Mouse (Mus musculus) embryo, embryonic 9.5 days (tissue): ENCODE results near the gene Bak1.

Source experiments
- DNase-seq: peaks from one replicate; pipeline ENCODE4 v3.0.0-alpha.2; 2017; ENCODE audit errors: extremely low spot score

Gene Bak1

DNA sequence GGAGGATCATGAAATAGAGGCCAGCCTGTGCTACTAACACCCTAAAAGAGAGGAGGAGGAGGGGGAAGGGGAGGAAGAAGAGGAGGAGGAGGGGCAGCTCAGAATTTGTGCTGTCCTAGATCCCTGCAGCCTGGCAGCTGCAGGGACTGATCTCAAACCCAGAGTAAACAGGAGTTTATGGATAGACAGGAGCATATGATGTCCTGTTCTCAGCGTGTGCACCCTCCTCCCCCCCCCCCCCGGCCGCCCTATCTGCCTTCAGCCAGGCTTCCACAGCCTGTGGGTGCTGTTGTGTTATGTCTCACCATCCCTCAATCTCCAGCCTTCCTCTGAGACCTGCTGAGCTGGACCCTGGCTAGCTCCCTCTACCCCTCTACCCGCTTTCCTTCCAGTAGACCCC, at the start of gene Bak1:
Bak1 (minus strand) TSS at position 101 of the 400 bp plus-strand sequence.
- no peak for DNase-seq

DNA sequence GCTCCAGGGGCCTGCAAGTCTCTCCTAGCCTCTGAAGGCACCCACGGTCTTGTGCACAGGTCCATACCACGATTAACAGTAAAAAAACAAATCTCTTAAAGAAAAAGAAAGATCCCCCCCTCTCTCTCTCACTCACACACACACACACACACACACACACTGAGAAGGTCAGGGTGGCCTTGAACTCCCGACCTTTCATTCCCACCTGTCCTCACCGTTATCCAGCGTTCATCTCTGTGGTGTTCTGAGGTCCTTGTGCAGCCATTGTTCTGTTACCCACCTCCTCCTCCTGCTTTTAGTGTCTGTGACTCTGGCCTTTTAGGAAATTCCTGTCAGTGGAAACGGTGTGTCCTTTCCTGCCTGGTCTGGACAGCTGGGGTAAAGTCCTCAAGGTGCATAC, 49.7 kb upstream of the Bak1 start:
- DNase-seq = no peak

DNA sequence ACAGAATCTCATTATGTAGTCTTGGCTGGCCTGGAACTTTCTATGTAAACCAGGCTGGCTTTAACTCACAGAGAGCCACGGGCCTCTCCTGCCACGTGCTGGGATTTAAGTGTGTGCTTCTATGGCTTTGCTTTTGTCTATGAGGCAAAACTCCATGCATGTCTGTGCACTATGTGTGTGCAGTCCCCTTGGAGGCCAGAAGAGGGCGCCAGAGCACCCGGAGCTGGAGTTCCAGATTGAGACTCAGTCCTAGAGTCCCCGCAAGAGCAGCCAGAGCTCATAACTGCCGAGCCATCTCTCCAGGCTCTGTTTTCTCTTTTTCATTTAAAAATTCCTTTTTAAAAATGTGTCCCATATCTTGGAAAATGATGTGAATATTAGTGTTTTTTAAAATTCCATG, 49.1 kb upstream of the Bak1 start:
- DNase-seq = no peak

DNA sequence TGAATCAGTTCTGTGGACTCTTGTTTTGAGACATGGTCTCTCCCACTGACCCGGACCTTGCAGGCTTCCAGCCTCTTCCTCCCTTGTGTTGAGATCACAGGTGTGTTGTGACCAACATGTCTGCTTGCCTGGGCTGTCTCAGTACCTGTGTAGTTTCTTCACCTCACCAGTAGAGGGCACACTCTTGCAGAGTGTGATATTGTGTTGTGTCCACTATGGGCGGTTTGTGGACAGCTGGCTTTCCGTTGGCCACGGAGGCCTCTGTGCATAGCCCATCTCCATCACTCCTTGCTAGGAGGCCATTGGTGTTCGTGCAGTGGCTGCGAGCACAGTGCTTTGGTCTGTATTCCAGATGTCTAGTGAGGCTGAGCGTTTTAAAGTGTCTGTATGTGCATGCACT, 48.3 kb upstream of the Bak1 start:
- DNase-seq = no peak

DNA sequence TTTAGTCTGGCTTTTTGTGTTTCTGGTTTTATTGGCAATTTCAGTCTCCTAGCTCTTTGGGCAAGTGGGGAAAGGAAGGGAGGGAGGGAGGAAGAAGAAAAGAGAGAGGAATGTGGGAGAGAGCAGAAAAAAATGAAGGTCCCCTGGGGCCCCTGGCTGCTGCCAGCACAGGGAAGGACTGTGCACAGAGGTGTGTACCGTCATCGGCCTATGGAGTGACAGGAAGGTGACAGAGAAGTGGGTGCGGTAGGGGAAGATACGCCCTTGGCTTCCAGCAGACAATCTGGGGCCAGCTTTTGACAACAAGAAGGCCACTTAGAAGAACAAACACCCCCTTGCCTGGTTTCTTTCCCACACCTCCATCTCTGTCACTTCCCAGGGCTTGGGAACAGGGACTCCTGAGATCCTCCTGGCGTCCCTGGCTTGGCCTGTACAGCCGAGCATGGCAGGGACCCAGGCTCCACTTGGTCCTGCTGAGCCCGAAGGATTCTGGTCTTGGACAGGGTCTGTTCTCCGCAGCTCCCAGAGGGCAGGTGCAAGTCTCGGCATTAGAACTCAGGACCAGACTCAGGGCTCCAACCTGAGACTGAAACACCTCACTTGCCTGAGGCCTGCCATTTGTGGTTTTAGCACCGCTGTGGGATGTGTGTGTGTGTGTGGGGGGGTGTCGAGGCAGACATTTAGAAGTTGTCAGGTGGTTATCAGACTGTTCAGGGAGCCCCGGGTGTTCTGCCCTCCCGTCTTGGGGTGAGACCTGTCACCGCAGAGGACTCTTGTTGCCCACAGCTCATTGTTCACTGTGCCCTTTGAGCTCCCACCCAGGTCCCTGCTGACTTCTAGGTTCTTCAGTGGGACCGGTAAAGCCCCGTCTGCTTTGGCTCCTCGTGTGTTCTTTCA, 46.3 kb upstream of the Bak1 start:
- no peak for DNase-seq

DNA sequence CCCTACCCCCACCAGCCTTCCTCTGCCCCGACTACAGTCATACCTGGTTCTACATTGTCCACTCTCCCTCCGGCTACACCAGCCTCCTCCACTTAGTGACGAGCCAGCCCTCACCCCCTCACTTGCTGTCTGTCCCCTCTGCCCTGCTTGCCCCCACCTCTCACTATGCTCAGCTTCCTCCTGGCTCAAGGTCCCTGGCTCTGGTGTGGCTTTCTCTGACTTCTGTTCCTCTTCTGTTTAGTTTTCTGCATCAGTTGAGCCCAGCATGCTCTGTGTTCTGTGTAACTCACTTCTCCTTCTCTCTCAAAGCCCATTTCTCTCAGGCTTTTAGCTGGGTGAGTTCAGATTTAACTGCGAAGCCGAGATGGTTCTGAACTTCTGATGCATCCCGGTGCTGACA, 45.4 kb upstream of the Bak1 start:
- no peak for DNase-seq

DNA sequence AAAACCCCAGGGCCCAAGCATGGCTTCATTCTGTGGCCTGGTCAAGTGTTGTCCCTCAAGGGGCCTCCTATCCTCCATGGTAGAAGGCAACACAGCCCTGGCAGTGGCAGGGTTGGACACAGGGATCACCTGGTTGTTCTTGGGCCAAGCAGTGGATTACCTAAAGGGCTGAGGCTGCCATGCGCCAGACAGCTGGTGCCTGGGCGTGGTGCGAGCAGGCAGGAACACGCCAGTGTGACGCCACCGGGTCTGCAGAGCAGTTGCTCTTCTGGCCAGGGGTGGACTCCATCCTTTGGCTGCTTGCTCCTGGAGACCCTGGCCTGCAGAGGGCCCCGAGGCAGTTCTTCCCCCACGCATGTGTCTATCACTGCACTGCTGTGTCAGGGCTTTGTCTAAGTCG, 45.0 kb upstream of the Bak1 start:
- no peak for DNase-seq

DNA sequence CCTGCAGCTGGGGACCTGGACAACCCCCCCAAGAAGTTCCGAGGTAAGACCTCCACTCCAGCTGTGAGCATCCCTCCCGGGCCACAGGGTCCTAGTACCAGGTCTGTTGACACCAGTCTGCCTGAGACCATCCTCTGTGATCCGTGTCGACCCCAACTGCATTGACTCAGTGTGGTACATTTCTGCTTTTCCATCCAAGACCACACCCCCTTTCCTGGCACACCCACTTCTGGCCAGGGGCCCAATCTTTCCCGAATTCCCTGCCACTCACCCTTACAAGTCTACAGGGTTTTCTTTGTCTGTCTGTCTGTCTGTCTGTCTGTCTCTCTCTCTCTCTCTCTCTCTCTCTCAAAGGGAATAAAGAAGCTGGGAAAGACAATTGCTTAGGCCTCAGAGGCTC, 44.3 kb upstream of the Bak1 start:
- no peak for DNase-seq

DNA sequence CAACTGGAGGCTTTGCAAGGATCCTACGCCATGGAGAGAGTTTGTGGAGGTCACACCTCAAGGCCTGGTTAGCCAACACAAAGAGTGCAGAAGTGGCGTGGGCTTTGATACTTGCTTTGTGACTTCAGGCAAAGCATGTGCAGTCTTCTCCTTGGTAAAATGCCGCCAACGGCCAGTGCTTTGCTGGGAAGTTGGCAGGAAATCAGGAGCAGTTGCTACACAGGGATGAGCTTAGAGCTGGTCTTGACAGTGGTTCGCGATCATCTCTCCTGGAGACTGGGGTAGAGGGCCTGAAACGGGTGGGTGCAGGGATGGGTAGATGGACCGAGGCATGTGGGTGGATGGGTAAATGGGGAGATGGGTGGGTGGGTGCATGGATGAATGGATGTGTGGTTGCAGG, 43.6 kb upstream of the Bak1 start:
- no peak for DNase-seq

DNA sequence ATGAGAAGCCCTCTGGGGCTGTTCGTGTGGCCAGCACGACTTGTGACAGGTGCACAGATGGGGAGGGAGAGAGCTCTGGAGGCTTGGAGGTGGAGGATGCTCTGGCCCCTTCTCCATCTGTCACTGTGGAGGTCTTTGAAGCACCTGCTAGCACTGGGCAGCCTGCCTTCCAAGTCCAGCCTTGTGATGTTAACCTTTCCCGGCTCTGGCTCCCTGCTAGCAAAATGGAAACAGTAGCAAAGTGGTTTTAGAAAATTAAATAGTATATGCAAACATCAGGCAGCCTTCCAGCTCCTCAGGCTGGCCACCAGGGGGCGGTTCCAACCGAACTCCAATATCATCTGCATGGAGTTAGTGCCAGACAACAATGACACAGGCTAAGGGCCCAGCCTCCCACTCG, 42.8 kb upstream of the Bak1 start:
- no peak for DNase-seq

DNA sequence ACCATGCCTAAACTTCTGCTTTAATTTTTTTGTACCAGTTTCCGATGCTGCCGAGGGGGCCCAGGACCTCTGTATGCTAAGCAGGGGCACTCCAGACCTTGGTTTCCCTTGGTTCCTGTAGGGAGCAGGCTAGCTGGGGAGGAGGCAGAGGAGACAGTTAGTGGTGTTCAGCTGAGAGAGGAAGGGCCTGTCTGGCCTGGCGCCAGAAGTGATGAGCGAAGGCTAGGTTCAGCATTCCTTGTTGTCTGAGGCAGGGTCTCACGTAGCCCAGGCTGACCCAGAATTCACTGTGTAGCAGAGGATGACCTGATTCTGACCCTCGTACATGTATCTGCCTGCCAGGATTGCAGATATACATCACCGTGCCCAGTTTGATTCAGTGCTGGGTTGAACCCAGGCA, 42.1 kb upstream of the Bak1 start:
- DNase-seq = no peak

DNA sequence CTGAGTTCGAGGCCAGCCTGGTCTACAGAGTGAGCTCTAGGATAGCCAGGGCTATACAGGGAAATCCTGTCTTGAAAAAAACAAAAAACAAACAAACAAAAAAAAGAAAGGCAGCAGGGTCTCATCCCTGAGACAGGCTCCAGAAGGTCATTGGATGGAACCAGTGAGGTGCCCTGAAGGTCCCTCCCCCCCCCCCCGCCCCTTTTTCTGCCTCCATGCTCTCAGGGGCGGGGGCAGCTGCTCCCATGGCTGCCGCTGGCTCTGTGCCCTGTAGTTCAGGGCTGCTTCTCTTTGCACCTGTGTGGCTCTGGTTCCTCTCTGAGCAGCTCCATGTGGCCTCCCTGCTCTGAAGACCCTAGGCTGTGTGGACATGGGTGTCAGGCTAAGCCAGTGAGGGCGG, 40.3 kb upstream of the Bak1 start:
- no peak for DNase-seq

DNA sequence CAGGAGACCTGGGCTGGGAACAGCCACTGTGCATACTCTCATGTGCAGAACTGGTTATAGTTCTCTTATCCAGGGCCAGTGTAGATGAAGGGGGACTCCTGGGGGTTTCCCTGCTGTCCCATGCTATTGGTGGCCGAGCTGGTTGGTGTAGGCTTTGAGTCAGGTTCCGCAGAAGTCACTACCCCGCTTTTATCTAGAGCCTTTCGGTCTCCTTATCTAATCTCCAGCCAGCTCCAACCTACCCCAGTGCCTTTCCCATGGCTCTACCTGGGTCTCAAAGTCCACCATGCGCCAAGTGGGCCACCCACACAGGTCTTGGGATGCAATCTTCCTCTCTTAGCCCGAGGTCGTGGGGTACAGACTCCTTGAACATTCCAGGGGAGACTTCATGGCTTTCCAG, 37.3 kb upstream of the Bak1 start:
- DNase-seq = no peak

DNA sequence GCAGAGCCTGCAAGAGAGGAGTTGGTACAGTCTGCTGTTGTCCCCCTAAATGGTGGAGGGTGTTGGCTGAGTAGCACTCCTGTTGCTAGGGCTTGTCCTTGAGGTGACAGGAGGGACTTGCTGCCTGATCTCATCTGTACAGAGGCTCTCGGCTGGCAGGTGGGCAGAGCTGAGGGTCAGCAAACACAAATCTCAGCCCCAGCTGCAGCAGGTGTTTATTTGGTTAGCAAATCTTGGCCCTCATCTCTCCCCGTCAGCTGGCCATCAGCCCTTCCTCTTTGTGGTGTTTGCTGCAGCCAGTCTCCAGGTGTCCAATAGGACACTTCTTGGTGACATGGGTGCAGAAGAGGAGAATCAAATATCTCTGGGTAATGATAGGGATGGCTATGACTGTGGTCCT, 35.4 kb upstream of the Bak1 start:
- DNase-seq = no peak

DNA sequence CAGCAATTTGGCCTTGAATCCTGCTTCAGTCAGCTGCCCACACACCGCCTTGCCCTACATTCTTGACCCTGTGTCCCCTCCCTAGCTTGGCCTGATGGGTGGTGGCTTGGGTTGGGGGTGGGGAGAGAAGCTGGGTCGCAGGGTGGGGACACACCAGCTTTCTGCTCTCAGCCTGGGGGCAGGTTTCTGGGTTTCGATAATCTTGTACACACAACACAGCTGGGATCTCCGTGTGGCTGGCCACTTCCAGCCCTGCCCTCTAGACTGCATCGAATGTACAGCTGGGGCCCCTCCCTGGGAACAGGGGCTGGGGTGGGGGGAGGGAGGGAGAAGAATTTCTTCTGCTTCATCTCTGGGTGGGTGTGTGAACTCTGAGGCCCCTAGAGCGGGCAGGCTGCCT, 34.9 kb upstream of the Bak1 start:
- DNase-seq = no peak

DNA sequence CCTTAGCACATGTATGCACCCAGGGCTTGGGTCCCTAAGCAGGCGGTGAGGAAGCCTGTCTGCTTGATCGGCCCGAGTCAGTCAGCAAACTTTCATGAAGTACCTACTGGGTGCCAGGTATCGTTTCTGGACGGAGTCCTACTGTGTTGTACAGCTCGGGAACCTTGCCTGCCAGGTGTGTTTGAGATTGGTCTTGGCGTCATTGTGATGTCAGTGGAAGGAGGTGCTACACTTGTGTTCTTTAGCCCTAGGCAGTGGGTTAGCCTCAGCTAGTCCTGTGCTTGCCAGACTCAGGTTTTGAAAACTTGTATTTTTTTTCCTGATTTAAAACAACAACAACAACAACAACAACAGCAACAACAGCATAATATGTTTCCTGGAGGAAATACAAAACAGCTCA, 33.9 kb upstream of the Bak1 start:
- DNase-seq = no peak

DNA sequence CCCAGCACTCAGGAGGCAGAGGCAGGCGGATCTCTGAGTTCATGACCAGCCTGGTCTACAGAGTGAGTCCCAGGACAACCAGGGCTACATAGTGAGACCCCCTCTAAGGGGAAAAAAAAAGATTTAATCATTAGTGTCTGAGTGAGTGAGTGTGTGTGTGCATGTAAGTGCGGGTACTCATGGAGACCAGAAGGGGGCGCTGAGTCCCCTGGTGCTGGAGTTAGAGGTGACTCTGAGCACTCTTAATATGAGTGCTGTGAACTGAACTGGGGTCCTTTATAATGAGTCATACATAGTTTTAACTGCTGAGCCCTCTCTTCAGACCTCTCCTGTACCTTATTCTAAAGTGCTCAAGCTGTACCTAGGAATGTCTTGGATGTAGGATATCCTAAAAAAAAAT, 32.9 kb upstream of the Bak1 start:
- DNase-seq = no peak

DNA sequence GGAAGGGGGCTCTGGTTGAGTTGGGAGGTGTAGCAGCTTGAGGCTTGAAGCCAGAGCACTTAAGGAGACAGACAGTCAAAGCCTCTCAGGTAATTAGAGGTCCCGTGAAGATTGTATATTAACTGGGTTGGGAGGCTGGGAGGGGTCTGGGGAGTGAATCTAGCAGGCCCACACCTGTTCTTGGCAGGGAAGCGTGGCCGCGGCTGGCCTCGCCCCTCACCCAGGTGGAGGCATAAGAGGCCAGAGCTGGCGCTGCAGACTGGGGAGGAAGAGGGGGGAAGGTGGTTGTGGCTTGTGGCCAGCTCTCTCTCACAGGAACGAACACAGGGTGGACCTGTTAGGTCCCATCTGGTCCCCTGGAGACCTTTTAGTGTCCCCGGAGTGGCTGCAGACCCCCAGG, 31.9 kb upstream of the Bak1 start:
- no peak for DNase-seq

DNA sequence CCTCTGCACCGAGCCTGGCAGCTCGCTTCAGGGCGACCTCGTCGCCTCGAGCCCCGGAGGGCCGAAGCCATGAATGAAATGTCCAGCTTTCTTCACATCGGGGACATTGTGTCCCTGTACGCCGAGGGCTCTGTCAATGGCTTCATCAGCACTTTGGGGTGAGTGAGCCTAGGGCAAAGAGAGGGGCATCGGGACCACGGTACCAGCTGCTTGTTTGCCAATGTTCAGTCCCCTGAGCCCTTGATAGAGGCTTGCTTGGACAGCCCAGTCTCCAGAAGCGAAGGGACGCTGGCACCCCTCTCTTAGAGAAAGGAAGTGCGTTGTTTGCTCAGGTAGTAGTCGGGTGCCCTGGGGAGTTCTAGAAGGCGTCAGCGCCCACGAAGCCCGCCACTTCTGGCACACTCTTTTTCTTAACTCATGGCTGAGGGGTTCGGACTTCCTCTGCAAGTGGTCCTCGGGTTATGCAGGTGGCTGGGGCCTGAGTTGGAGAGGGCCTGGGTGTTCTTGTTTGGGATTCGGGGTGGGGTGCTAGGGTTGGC, 28.8 kb upstream of the Bak1 start:
- no peak for DNase-seq

DNA sequence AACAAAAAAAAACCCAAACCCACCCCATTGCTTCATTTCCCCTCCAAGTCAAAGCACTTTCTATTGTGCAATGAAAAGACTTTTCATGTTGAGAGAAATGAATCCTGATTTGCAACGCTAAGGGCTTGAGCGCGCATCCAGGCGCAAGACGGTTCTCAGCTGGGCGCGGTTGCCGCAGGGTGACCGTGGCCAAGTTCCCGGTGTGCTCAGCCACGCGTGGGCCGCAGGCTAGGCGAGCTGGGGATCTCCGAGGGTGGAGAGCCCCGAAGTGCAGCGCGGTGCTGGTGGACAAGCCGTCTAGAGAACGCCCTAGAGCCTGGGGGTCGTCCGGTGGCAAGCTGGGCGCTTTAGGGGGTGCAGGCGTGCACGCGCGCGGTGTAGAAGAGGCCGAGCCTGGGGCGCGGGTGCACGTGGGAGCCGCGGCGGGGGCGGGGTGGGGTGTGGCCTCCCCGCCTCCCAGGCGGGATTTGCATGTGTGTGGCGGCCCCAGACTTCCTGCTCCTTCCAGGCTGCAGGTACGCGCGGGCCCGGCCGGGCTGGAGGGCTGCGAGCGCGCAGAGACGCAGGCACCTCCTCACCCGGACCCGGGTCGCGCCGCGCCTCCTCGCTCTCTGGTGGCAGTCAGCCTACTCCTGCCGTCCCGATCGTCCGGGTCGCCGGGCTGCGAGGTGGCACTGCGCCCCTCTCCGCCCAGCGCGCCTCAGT, 28.2 kb upstream of the Bak1 start, which contains the start of gene Itpr3:
Itpr3 (plus strand) TSS at position 493 of the 705 bp plus-strand sequence.
- DNase-seq = peak; percentile 64

DNA sequence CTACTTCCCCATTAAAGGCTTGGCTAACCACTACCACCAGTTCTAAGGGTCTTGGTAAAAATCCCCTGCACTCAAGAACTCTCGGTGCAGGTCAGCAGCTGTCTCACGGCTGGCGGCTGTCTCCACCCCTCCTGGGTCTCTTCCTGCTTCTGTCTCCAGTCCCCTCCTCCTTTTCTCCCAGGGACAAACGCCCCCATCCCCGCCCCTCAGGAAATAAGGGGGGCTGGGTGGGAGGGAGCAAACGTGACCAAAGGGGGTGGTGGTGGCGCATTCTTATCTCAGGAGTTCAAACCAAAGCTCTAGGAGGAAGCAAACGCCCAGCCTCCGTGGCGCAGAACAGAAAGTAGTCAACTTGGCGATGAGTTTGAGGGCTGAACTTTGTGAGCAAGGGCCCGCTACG, 27.4 kb upstream of the Bak1 start:
- peak; percentile 89 for DNase-seq

DNA sequence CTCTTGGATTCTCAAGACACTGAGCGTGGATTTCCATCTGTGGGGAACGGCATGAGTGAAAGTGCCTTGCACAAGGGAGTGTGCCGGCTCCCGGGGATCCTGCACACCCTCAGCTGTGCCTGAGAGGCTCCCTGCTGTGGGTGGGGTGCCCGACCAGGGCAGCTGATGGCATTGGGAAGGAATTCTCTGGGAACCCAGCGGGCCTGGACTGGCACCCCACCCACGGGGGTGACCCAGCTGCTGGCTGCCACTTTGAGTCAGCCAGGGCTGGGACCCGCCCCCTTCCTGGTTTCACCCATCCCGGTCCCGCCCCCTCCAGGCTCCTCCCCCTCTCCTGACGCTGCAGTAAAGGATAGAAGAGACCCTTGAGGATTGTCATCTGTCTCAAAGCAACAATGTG, 22.7 kb upstream of the Bak1 start:
- no peak for DNase-seq

DNA sequence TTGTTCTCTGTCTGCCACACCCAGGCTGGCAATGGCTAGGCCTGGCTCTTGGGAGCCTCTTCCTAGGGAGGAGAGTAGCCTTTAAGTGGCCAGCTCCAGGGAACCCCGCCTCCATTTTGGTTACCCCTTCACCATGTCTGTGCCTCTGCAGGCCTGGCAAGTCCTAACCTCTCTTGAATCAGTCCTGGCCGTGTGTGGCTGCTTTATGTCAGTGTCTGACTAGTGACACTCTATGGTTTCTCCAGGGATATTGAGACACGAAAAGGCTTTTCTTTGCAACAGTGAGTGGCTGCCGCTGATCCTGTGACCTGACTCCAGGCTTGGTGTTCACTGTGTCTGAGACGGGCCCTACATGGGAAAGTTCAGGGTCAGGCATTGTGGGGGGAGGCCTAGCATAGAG, 22.0 kb upstream of the Bak1 start:
- no peak for DNase-seq
